Mouse (Mus musculus): Measurements from ENCODE around the gene Cul4b. TPM values are rescaled to one million over a fixed set of nuclear protein-coding genes. Genes with fewer than 3 reads are reported as not detected.

The Cul4b gene
- polyA plus RNA-seq, 1 experiment: 6.9 TPM

- Histone ChIP-seq H3K4me1 (replicated peaks; ENCODE audit: control insufficient read depth, insufficient read depth, low read length) (no peaks in the 10 kb centered on the region), H3K4me3 (ENCODE audit: control insufficient read depth, insufficient read depth, low read length) (no peak overlapping the region), H3K36me3 (ENCODE audit: control insufficient read depth, insufficient read depth, low read length) (no peaks in the 10 kb centered on the region), H3K27me3 (ENCODE audit: control insufficient read depth, insufficient read depth, low read length) (no peaks in the 10 kb centered on the region), H3K27ac (ENCODE audit: control insufficient read depth, insufficient read depth, low read length) (no peak overlapping the region)
- no peak for TF ChIP-seq CTCF (IDR thresholded peaks at IDR 0.05; ENCODE audit: borderline replicate concordance, control insufficient read depth, extremely low read depth, insufficient read depth, low read length, poor library complexity)
- no peak for TF ChIP-seq POLR2A (IDR thresholded peaks at IDR 0.05; ENCODE audit: control insufficient read depth, extremely low read depth, insufficient read depth, low read length, poor library complexity)
- DNase-seq: no peak
Observed at GRCm38 (mm10) chrX:38583261-38583660, 7.3 kb upstream of the Cul4b start.

- Histone ChIP-seq H3K4me3 (ENCODE audit: control insufficient read depth, insufficient read depth, low read length) (no peak overlapping the region), H3K27ac (ENCODE audit: control insufficient read depth, insufficient read depth, low read length) (no peak overlapping the region), H3K27me3 (ENCODE audit: control insufficient read depth, insufficient read depth, low read length) (no peaks in the 10 kb centered on the region), H3K4me1 (replicated peaks; ENCODE audit: control insufficient read depth, insufficient read depth, low read length) (no peaks in the 10 kb centered on the region), H3K36me3 (ENCODE audit: control insufficient read depth, insufficient read depth, low read length) (no peaks in the 10 kb centered on the region)
- 94% methylated on average over 1 of the region's 1 CpGs for WGBS
- no peak for DNase-seq
- no peak for TF ChIP-seq POLR2A (IDR thresholded peaks at IDR 0.05; ENCODE audit: control insufficient read depth, extremely low read depth, insufficient read depth, low read length, poor library complexity)
Observed at GRCm38 (mm10) chrX:38581140-38581539, 5.1 kb upstream of the Cul4b start.

GRCm38 (mm10) chrX:38566521-38567205, 9.3 kb downstream of the Cul4b start:
- Histone ChIP-seq H3K27ac (ENCODE audit: control insufficient read depth, insufficient read depth, low read length) (no peak overlapping the region), H3K4me3 (ENCODE audit: control insufficient read depth, insufficient read depth, low read length) (no peak overlapping the region), H3K27me3 (ENCODE audit: control insufficient read depth, insufficient read depth, low read length) (no peaks in the 10 kb centered on the region), H3K36me3 (ENCODE audit: control insufficient read depth, insufficient read depth, low read length) (no peaks in the 10 kb centered on the region), H3K4me1 (replicated peaks; ENCODE audit: control insufficient read depth, insufficient read depth, low read length) (peaks cover 2% of the 10 kb centered on the region; the same call in 1 of the 2 replicates)
- no peak for TF ChIP-seq POLR2A (IDR thresholded peaks at IDR 0.05; ENCODE audit: control insufficient read depth, extremely low read depth, insufficient read depth, low read length, poor library complexity)
- TF ChIP-seq CTCF (IDR thresholded peaks at IDR 0.05; ENCODE audit: borderline replicate concordance, control insufficient read depth, extremely low read depth, insufficient read depth, low read length, poor library complexity): no peak
- DNase-seq: no peak
- 96% methylated on average over 6 of the region's 6 CpGs for WGBS

GRCm38 (mm10) chrX:38565176-38565542, 10.8 kb downstream of the Cul4b start:
- Histone ChIP-seq H3K27ac (ENCODE audit: control insufficient read depth, insufficient read depth, low read length) (no peak overlapping the region), H3K4me1 (replicated peaks; ENCODE audit: control insufficient read depth, insufficient read depth, low read length) (peaks cover 2% of the 10 kb centered on the region; the same call in 1 of the 2 replicates), H3K27me3 (ENCODE audit: control insufficient read depth, insufficient read depth, low read length) (no peaks in the 10 kb centered on the region), H3K36me3 (ENCODE audit: control insufficient read depth, insufficient read depth, low read length) (peaks cover 7% of the 10 kb centered on the region; the same call in 1 of the 2 replicates), H3K4me3 (ENCODE audit: control insufficient read depth, insufficient read depth, low read length) (peak overlapping the region; percentile 36; the same call in 1 of the 2 replicates)
- TF ChIP-seq CTCF (IDR thresholded peaks at IDR 0.05; ENCODE audit: borderline replicate concordance, control insufficient read depth, extremely low read depth, insufficient read depth, low read length, poor library complexity): no peak
- TF ChIP-seq POLR2A (IDR thresholded peaks at IDR 0.05; ENCODE audit: control insufficient read depth, extremely low read depth, insufficient read depth, low read length, poor library complexity): no peak
- WGBS: 1% methylated on average over 8 of the region's 8 CpGs
- no peak for DNase-seq

GRCm38 (mm10) chrX:38564542-38565175, 11.3 kb downstream of the Cul4b start:
- 3% methylated on average over 38 of the region's 52 CpGs for WGBS
- DNase-seq: peak; percentile 79
- peak overlapping the region; percentile 89 for H3K27ac ChIP-seq (ENCODE audit: control insufficient read depth, insufficient read depth, low read length)
- no peaks in the 10 kb centered on the region for H3K27me3 ChIP-seq (ENCODE audit: control insufficient read depth, insufficient read depth, low read length)
- H3K4me1 ChIP-seq (replicated peaks; ENCODE audit: control insufficient read depth, insufficient read depth, low read length): peaks cover 2% of the 10 kb centered on the region; the same call in 1 of the 2 replicates
- H3K36me3 ChIP-seq (ENCODE audit: control insufficient read depth, insufficient read depth, low read length): peaks cover 7% of the 10 kb centered on the region; the same call in 1 of the 2 replicates
- TF ChIP-seq POLR2A (IDR thresholded peaks at IDR 0.05; ENCODE audit: control insufficient read depth, extremely low read depth, insufficient read depth, low read length, poor library complexity) (peak; percentile 32; the same call in 1 of the 2 replicates), CTCF (IDR thresholded peaks at IDR 0.05; ENCODE audit: borderline replicate concordance, control insufficient read depth, extremely low read depth, insufficient read depth, low read length, poor library complexity) (no peak)
- H3K4me3 ChIP-seq (ENCODE audit: control insufficient read depth, insufficient read depth, low read length): peak overlapping the region; percentile 97

GRCm38 (mm10) chrX:38563941-38564541, 12.0 kb downstream of the Cul4b start:
- Histone ChIP-seq H3K4me3 (ENCODE audit: control insufficient read depth, insufficient read depth, low read length) (peak overlapping the region; percentile 97), H3K27me3 (ENCODE audit: control insufficient read depth, insufficient read depth, low read length) (no peaks in the 10 kb centered on the region), H3K27ac (ENCODE audit: control insufficient read depth, insufficient read depth, low read length) (peak overlapping the region; percentile 89), H3K4me1 (replicated peaks; ENCODE audit: control insufficient read depth, insufficient read depth, low read length) (peaks cover 2% of the 10 kb centered on the region; the same call in 1 of the 2 replicates), H3K36me3 (ENCODE audit: control insufficient read depth, insufficient read depth, low read length) (peaks cover 7% of the 10 kb centered on the region; the same call in 1 of the 2 replicates)
- WGBS: 1% methylated on average over 9 of the region's 19 CpGs
- peak; percentile 23 for DNase-seq
- TF ChIP-seq CTCF (IDR thresholded peaks at IDR 0.05; ENCODE audit: borderline replicate concordance, control insufficient read depth, extremely low read depth, insufficient read depth, low read length, poor library complexity) (no peak), POLR2A (IDR thresholded peaks at IDR 0.05; ENCODE audit: control insufficient read depth, extremely low read depth, insufficient read depth, low read length, poor library complexity) (no peak)
